Mouse (Mus musculus): ENCODE data around the gene G6pc3. TPM values are rescaled to one million over a fixed set of nuclear protein-coding genes. Genes with fewer than 3 reads are reported as not detected.
"Not testable (repeated sequence)": the region's sequence is repeated elsewhere in the genome, so short reads cannot be mapped to it uniquely, and the experiment has no call there.

G6pc3 gene
- total RNA-seq (2022) = 10 to 100 TPM; 61.5 to 73.2 (median 63.8) TPM

DNA sequence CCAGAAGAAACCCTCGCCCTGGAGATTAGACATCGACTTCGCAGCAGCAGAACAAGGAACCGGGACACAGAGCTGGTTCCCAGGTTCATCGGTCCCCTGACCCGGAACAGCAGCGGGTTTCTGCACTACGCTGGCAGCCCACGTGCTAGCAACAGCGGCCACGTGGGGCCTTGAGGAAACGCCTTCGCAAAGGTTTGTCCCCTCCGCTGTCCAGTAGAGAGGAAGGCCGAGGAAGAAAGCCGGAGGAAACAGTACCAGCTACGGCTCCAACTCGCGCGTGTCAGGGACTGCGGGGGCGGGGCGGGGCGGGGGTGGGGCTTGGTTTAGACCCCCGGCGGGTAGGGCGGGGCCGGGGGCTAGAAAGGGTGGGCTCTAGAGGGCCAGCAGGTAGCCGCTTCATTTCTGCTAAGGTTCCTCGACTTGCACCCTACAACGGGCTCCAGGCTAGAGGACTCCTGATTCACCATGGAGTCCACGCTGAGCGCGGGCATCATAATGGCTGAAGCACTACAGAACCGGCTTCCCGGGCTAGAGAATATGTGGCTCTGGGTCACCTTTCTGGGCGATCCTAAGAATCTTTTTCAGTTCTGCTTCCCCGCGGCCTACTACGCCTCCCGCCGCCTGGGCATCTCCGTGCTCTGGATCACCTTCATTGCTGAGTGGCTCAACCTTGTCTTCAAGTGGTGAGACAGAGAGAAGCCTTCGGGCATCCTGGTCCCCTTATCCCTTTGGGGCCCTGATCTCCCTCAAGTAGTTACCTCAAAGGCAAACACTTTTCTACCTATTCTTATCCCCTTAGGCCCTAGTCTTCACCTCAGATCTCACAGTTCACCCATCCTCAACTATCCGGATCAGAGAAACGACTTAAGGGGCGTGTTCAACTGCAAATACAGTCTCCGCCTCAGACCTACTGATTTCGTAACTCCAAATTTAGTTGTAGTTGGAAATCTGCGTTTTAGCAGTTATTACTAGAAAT is at the start of gene G6pc3:
Gene G6pc3 (plus strand): TSS at position 160 of the 976 bp plus-strand sequence.
- DNase-seq (ENCODE audit: low spot score in 2 of 2) = peak; percentile 85 to 90

DNA sequence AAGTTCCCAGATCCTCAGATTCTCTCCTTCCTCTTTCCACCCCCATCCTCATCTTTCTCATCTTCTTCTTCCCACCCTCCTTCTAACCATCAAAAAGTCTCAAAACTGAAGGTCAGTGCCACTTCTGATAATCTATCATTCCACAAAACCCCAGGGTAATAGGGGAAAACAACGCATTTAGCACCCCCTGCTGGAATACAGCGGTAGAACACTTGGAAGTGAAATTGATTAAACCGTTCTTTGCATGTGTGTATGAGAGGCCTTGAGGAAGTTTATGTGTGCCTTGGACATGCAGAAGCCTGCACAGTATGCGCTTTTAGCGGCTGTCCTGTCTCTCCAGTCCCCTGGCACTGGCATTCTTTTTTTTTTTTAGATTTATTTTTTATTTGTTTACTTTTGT is 48.9 kb upstream of the G6pc3 start:
- peak in 1 of 2 experiments; percentile 23 for DNase-seq (ENCODE audit: low spot score in 2 of 2)

DNA sequence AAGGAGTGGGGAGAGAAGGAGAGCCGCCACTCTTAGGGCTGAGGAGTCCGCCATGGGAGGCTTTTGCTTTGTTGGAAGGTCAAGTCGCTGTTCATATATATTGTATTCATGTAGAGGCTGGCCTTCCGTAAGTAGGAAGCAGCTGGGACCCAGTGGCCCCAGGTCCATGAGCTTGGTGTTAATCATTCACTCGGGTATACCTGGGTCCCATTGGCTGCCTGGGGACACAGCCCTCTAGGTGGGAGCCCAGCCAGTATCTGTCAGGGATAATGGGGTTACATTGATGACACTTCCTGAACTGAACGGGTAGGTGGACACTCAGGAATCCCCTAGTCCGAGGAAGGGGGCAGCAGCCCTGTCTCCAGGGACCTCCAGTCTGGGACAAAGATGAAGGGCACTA is 47.1 kb upstream of the G6pc3 start:
- no peak for DNase-seq (ENCODE audit: low spot score in 2 of 2)

- no peak for DNase-seq (ENCODE audit: low spot score in 2 of 2)
Measured at GRCm38 (mm10) chr11:102144957-102145470, 44.4 kb upstream of the G6pc3 start.

- no peak for DNase-seq (ENCODE audit: low spot score in 2 of 2)
Measured at GRCm38 (mm10) chr11:102145471-102146001, 43.9 kb upstream of the G6pc3 start, which contains the start of gene Nags. TSS of gene Nags (plus strand) at chr11:102145513.

- DNase-seq (ENCODE audit: low spot score in 2 of 2) = no peak
Measured at GRCm38 (mm10) chr11:102146005-102146404, 43.4 kb upstream of the G6pc3 start.

GRCm38 (mm10) chr11:102146531-102146930 is 42.9 kb upstream of the G6pc3 start:
- DNase-seq (ENCODE audit: low spot score in 2 of 2) = no peak

- DNase-seq (ENCODE audit: low spot score in 2 of 2) = no peak
Measured at GRCm38 (mm10) chr11:102147213-102147989, 42.0 kb upstream of the G6pc3 start.

DNA sequence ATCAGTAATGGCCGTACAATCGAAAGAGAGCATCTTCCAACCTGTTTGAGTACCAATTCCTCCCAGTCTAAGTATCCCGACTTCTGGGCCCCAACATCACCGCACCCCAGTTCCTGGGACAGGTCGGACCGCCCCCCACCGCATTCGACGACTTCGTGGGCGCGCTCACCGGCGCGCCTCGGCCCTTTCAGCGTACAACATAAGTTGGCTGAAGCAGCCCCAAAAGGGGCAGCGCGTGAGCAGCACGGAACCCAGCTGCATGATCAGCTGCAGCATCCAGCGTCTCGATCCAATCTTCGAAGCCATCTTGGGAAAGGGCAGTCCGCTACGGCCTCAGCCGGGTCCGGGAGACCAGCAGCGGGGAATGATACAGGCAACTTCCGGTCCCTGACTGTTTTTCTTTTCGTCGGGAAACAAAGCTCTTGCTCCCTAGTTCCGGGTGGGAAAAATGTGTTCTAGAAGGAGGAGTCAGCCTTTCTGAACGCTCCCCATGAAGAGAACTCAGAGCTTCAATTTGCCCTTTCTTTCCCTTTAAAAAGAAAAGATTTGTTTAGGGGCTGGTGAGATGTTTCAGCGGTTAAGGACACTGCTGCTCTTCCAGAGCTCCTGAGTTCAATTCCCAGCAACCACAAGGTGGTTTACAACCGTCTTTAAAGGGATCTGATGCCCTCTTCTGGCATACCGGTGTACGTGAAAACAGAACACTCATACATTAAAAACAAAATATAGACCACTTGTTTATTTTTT is 33.2 kb upstream of the G6pc3 start, which contains the start of gene Tmem101:
Gene Tmem101 (minus strand): TSS at position 366 of the 747 bp plus-strand sequence.
- peak; percentile 83 to 88 for DNase-seq (ENCODE audit: low spot score in 2 of 2)

DNA sequence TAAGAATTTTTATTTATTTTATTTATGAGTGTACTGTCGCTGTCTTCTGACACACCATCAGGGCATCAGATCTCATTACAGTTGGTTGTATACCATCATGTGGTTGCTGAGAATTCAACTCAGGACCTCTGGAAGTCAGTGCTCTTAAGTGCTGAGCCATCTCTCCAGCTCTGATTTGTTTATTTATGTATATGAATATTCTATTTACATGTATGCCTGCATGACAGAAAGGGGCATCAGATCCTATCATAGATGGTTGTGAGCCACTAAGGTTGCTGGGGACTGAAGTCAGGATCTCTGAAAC is 32.7 kb upstream of the G6pc3 start:
- no peak for DNase-seq (ENCODE audit: low spot score in 2 of 2)

- not testable (repeated sequence) for DNase-seq (ENCODE audit: low spot score in 2 of 2)
Measured at GRCm38 (mm10) chr11:102158024-102158423, 31.4 kb upstream of the G6pc3 start.

DNA sequence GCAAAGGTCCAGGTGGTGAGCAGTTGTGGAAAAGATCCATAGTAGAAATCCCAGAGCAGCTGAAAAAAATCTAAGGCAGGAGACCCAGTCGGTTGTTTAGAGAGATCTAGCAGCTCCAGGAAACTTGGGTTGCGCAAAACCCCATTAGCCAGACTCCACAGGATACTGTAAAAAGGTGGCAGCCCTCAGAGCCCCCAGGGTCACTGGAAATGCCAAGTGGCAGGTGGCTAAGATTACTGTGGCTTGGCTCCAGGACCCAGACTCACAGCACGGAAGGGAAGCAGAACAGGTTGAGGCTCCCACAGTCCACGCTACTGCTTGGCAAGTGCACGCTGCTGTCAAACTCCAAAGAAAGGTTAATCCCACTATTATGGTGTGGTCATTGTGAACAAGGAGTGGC is 29.6 kb upstream of the G6pc3 start:
- DNase-seq (ENCODE audit: low spot score in 2 of 2) = peak in 1 of 2 experiments; percentile 32

GRCm38 (mm10) chr11:102165971-102166722 is 23.3 kb upstream of the G6pc3 start:
- DNase-seq (ENCODE audit: low spot score in 2 of 2) = peak; percentile 24 to 27

GRCm38 (mm10) chr11:102167539-102167938 is 21.9 kb upstream of the G6pc3 start:
- DNase-seq (ENCODE audit: low spot score in 2 of 2) = no peak

DNA sequence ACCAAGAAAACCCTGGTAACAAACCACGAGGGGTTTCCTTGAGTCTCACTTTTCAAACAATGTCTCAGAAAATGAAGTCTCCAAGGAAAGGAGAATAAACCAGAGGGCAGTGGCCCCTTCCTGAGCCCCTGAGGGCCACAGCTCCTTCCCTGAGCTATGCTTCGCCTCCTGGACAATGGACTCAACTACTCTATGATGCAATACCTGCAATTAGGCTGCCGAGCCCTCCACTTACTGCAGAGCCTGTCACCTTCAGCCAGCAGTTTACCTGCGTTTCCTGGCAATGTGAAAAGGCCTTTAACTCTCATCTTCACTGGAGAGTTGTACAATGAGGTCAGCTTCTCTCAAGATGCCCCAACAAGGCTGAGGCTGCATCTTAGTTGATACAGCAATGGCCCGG is 20.7 kb upstream of the G6pc3 start:
- no peak for DNase-seq (ENCODE audit: low spot score in 2 of 2)

GRCm38 (mm10) chr11:102179836-102180235 is 9.6 kb upstream of the G6pc3 start:
- no peak for DNase-seq (ENCODE audit: low spot score in 2 of 2)

DNA sequence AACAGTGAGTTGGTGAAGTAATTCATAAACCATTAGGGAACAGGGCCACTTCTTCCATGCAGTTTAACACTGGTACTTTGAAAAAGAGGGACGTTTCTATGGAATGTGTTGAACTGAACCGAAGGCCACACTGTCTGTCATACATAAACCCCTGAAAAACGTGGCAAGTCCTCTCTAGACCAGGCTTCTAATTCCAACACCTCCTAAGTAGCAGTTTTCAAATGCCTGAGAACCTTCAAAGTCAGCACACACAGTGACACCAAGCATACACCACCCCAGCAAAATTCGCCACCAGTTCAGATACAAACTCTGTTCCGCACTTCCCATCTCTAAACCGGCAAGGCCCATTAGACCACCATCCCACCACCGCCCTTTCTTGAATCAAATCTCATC is 5.2 kb upstream of the G6pc3 start:
- DNase-seq (ENCODE audit: low spot score in 2 of 2) = no peak

GRCm38 (mm10) chr11:102184646-102185495 is 4.5 kb upstream of the G6pc3 start, which contains the start of gene Lsm12:
TSS of gene Lsm12 (minus strand) at chr11:102185296.
- peak; percentile 90 to 91 for DNase-seq (ENCODE audit: low spot score in 2 of 2)

DNA sequence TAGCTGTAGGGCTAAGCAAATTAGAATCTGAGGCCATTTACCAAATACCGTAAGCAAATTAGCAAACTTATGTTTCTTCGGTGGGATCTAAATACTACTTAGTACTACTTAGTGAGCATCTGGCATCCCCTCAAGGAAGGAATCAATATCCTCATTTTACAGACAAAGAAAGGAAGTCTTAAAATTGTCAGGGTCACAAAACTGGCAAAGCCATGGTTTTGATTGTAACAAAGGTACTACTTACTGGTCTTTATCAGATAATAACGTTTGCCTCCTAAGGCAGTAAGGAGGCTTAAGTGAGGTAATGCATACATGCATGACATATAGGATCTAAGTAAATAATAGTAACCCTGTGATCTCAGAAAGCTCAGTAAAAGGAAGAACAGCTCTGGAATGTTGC is 3.7 kb upstream of the G6pc3 start:
- DNase-seq (ENCODE audit: low spot score in 2 of 2) = no peak
